Mouse (Mus musculus): ENCODE results near the gene Fbxl5. TPM values are rescaled to one million over a fixed set of nuclear protein-coding genes. Genes with fewer than 3 reads are reported as not detected.
A peak's percentile ranks its signal among the peaks of the same experiment; 100 is the strongest.

Fbxl5 gene
- polyA plus RNA-seq (2015; fragmentation: Nextera tagmentation; extraction: Ambion mirVana): 22.3 and 28.4 TPM in 2 replicates

DNA sequence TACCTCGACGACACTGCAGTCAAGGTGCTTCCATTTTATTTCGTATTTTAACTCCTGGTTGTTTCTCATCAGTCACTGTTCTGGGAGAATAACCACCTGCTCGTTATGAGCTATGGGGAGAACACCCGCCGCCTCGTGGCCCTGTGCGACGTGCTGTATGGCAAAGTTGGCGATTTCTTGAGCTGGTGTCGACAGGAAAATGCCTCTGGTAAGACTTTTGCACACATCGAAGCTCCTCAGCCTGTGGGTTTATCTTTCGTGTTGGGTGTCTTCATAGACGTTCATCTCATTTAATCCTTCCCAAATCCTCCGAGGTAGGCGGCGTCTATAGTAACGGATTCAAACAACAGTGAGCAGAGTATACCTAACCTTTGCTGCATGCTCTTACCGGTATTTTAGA is at the start of gene Fbxl5:
Gene Fbxl5 (minus strand): TSS at position 101 of the 400 bp plus-strand sequence.
- ATAC-seq (ENCODE audit: low read depth): no peak
- no peaks in the 10 kb centered on the region for H3K27me3 ChIP-seq
- H3K4me1 ChIP-seq (replicated peaks): peaks cover 5% of the 10 kb centered on the region; the same call in 1 of the 2 replicates
- H3K9ac ChIP-seq: no peak within 1 kb of the TSS
- no peak within 1 kb of the TSS for H3K27ac ChIP-seq
- no peaks in the 10 kb centered on the region for H3K36me3 ChIP-seq
- DNase-seq: no peak
- H3K9me3 ChIP-seq (replicated peaks): no peaks in the 10 kb centered on the region
- H3K4me2 ChIP-seq: no peak within 1 kb of the TSS
- H3K4me3 ChIP-seq (replicated peaks): no peak within 1 kb of the TSS
- 78% methylated on average over 19 of the region's 19 CpGs for WGBS (ENCODE audit: insufficient replicate concordance)

- WGBS (ENCODE audit: insufficient replicate concordance): 3% methylated on average over 28 of the region's 28 CpGs
- DNase-seq: no peak
- Histone ChIP-seq H3K27ac (peak overlapping the region; percentile 58), H3K36me3 (no peaks in the 10 kb centered on the region), H3K9ac (peak overlapping the region; percentile 52), H3K9me3 (replicated peaks) (no peaks in the 10 kb centered on the region), H3K4me3 (replicated peaks) (peak overlapping the region; percentile 48), H3K4me1 (replicated peaks) (peaks cover 11% of the 10 kb centered on the region), H3K4me2 (peak overlapping the region; percentile 62), H3K27me3 (0 out of 2 replicates have a peak, but pooled peaks cover 4% of the 10 kb centered on the region)
- ATAC-seq (ENCODE audit: low read depth): peak; percentile 66
Observed at GRCm38 (mm10) chr5:43868711-43869600, 47.5 kb upstream of the Fbxl5 start.

DNA sequence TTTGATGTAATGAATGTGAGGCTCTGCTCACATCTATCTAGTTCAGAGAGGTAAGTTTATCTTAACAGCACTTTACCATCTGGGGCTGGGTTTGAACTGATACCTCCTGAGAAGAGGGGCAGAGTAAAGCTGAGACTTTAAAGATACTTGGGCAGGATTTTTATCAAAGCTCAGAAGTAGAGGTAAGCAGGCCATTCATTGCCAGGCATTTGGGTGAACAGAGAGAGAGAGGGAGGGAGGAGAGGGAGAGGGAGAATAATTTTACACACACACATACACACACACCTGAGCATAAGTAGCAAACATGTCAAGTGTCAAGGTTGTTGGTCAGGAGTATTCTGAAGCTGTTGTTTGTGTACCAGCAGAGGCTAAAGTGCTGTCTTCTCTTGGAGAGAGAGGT is 46.8 kb upstream of the Fbxl5 start, which contains the start of gene Cd38:
Gene Cd38 (plus strand): TSS at position 301 of the 400 bp plus-strand sequence.
- H3K9ac ChIP-seq: peak within 1 kb of the TSS; percentile 52
- peak within 1 kb of the TSS; percentile 62 for H3K4me2 ChIP-seq
- ATAC-seq (ENCODE audit: low read depth) (no peak), DNase-seq (no peak)
- 0 out of 2 replicates have a peak, but pooled peaks cover 4% of the 10 kb centered on the region for H3K27me3 ChIP-seq
- peak within 1 kb of the TSS; percentile 58 for H3K27ac ChIP-seq
- H3K4me3 ChIP-seq (replicated peaks): peak within 1 kb of the TSS; percentile 48
- H3K36me3 ChIP-seq: no peaks in the 10 kb centered on the region
- no peaks in the 10 kb centered on the region for H3K9me3 ChIP-seq (replicated peaks)
- H3K4me1 ChIP-seq (replicated peaks): peaks cover 11% of the 10 kb centered on the region

DNA sequence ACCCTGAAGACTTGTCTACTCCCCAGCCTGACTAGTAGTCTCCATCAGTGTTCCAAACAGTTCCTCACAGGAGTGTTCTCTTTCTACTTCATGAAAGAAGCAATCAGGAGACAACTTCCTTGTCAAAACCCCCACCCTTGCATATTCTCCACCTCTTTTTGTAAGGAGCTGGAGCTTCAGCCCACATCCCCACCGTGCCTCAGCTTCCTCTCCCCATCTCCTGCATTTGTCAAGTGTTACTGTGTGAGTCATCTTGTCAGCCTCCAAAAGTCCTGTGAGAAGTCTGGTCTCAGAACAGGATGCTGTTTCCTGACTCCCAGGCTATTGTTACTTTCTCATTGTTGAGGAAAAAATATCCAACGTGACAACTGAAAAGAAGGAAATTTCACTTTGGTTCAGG is 43.9 kb upstream of the Fbxl5 start:
- peaks cover 11% of the 10 kb centered on the region for H3K4me1 ChIP-seq (replicated peaks)
- H3K9me3 ChIP-seq (replicated peaks): no peaks in the 10 kb centered on the region
- DNase-seq (no peak), ATAC-seq (ENCODE audit: low read depth) (no peak)
- H3K4me2 ChIP-seq: no peak overlapping the region
- no peak overlapping the region for H3K27ac ChIP-seq
- no peaks in the 10 kb centered on the region for H3K36me3 ChIP-seq
- whole genome bisulfite sequencing (ENCODE audit: insufficient replicate concordance): 31% methylated on average over 2 of the region's 2 CpGs
- H3K4me3 ChIP-seq (replicated peaks): no peak overlapping the region
- H3K27me3 ChIP-seq: 0 out of 2 replicates have a peak, but pooled peaks cover 4% of the 10 kb centered on the region
- H3K9ac ChIP-seq: no peak overlapping the region

DNA sequence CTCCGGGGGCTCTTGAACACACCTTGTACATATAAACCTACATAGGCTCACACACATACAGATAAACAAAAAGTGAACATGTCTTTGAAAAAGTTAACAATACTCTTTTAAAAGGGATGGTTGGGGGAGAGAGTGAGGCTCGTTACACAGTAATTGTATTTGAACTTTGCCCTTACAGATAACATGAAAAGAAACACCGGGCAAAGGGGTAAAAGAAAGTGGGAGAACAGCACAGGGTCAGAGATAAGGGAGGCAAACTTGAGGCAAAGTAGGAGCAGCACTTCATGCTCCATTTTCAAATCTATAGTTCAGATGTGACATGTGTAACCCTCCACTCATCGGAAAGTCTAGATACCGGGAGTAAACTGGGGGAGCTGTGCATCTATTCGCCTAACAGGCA is 42.2 kb upstream of the Fbxl5 start:
- ATAC-seq (ENCODE audit: low read depth): no peak
- WGBS (ENCODE audit: insufficient replicate concordance): 54% methylated on average over 6 of the region's 6 CpGs
- no peak overlapping the region for H3K27ac ChIP-seq

DNA sequence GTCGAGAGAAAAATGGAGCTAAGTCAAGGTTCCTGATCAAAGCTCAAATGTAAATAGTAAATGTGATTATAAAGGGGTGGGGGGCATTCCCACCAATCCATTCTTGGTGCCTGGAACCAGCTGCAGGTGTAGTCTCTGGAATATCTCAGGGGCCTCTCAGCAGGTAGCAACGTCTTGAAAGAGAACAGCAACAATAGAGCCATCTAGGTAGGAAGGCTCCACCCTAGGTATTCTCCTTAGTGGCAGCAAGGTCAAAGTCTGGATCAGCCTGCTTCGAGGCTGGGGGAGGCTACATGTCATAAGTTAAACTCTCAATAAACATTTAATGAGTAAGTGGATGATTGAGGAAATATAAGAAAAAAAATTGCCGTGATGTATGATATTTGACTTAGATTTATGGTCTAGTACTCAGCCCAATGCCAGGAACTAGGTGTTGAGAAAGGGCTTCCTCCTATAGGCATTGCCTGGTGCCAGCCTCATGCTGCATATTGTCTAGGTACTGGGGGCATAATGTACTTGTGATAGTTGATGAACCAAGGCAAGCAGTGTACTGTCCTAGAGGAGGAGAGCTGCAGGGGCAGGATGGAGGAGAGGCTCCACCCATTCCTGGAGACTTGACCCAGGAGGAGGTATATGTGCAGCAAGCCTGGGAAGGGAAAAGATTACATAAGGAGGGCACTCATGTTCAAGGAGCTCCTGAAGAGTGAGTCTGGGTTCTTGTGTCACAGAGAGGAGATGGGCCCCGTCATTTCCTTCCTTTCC is 39.4 kb upstream of the Fbxl5 start:
- Histone ChIP-seq H3K27me3 (no peaks in the 10 kb centered on the region), H3K4me1 (replicated peaks) (no peaks in the 10 kb centered on the region), H3K9ac (no peak overlapping the region), H3K4me2 (no peak overlapping the region), H3K4me3 (replicated peaks) (no peak overlapping the region), H3K27ac (no peak overlapping the region), H3K9me3 (replicated peaks) (0 out of 2 replicates have a peak, but pooled peaks cover 3% of the 10 kb centered on the region), H3K36me3 (no peaks in the 10 kb centered on the region)
- WGBS (ENCODE audit: insufficient replicate concordance): 53% methylated on average over 5 of the region's 5 CpGs
- no peak for DNase-seq
- ATAC-seq (ENCODE audit: low read depth): no peak

More for the DNA sequence above, 42.2 kb upstream of the Fbxl5 start:
- H3K9ac ChIP-seq: no peak overlapping the region
- no peaks in the 10 kb centered on the region for H3K9me3 ChIP-seq (replicated peaks)
- no peak overlapping the region for H3K4me2 ChIP-seq
- peaks cover 4% of the 10 kb centered on the region for H3K4me1 ChIP-seq (replicated peaks)
- H3K27me3 ChIP-seq: 0 out of 2 replicates have a peak, but pooled peaks cover 2% of the 10 kb centered on the region
- H3K4me3 ChIP-seq (replicated peaks): no peak overlapping the region
- H3K36me3 ChIP-seq: no peaks in the 10 kb centered on the region
- DNase-seq: no peak

DNA sequence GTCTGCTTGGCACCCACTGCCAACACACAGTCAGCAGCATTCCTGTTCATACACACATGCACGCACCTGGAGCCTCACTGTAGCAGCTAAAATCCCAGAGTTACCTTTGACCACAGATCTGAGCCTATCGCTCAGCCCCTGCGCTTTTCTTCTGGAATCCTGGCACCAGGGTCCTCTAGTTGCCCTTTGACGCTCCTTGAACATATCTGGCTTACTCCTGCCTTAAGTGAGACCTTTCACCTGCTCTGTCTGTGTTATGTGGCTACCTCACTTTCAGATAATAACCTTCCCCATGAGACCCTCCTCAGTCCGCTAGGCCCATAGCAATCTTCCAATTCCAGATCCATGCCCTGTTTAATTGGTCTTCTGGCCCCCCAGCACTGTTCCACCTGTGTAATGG is 38.7 kb upstream of the Fbxl5 start:
- H3K4me2 ChIP-seq: no peak overlapping the region
- no peaks in the 10 kb centered on the region for H3K4me1 ChIP-seq (replicated peaks)
- H3K9me3 ChIP-seq (replicated peaks): 0 out of 2 replicates have a peak, but pooled peaks cover 3% of the 10 kb centered on the region
- H3K36me3 ChIP-seq: no peaks in the 10 kb centered on the region
- H3K27ac ChIP-seq: no peak overlapping the region
- H3K4me3 ChIP-seq (replicated peaks): no peak overlapping the region
- no peak for ATAC-seq (ENCODE audit: low read depth)
- DNase-seq: no peak
- no peaks in the 10 kb centered on the region for H3K27me3 ChIP-seq
- no peak overlapping the region for H3K9ac ChIP-seq
- WGBS (ENCODE audit: insufficient replicate concordance): 72% methylated on average over 5 of the region's 5 CpGs

DNA sequence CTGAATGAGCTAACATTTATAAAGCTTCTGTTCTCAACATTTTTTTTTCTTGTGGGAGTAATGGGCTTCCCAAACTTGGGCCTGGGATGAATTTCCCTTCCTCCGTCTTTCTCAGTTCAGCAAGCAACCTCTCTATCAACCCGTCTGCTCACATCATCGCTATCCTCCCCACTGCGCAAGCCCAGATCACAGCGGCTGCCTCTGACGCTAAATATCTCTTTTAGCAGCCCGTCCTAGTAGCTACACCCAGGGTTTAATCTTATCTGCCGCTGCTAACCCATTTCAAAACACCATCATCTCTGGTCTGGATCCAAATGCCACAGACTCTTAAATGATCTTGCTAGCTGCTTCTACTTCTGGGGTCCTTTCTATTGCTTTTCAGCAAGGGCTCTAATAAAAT is 38.2 kb upstream of the Fbxl5 start:
- H3K4me1 ChIP-seq (replicated peaks): no peaks in the 10 kb centered on the region
- no peaks in the 10 kb centered on the region for H3K36me3 ChIP-seq
- DNase-seq (no peak), ATAC-seq (ENCODE audit: low read depth) (no peak)
- H3K27me3 ChIP-seq: no peaks in the 10 kb centered on the region
- H3K9me3 ChIP-seq (replicated peaks): 0 out of 2 replicates have a peak, but pooled peaks cover 3% of the 10 kb centered on the region
- WGBS (ENCODE audit: insufficient replicate concordance): 64% methylated on average over 8 of the region's 8 CpGs
- no peak overlapping the region for H3K9ac ChIP-seq
- no peak overlapping the region for H3K4me2 ChIP-seq
- H3K4me3 ChIP-seq (replicated peaks): no peak overlapping the region
- no peak overlapping the region for H3K27ac ChIP-seq

- Histone ChIP-seq H3K4me2 (no peak overlapping the region), H3K9me3 (replicated peaks) (0 out of 2 replicates have a peak, but pooled peaks cover 3% of the 10 kb centered on the region), H3K27ac (no peak overlapping the region), H3K36me3 (no peaks in the 10 kb centered on the region), H3K4me1 (replicated peaks) (no peaks in the 10 kb centered on the region), H3K9ac (no peak overlapping the region), H3K27me3 (no peaks in the 10 kb centered on the region), H3K4me3 (replicated peaks) (no peak overlapping the region)
- DNase-seq: no peak
- WGBS (ENCODE audit: insufficient replicate concordance): 24% methylated on average over 2 of the region's 2 CpGs
- no peak for ATAC-seq (ENCODE audit: low read depth)
Observed at GRCm38 (mm10) chr5:43855769-43856168, 34.3 kb upstream of the Fbxl5 start.

DNA sequence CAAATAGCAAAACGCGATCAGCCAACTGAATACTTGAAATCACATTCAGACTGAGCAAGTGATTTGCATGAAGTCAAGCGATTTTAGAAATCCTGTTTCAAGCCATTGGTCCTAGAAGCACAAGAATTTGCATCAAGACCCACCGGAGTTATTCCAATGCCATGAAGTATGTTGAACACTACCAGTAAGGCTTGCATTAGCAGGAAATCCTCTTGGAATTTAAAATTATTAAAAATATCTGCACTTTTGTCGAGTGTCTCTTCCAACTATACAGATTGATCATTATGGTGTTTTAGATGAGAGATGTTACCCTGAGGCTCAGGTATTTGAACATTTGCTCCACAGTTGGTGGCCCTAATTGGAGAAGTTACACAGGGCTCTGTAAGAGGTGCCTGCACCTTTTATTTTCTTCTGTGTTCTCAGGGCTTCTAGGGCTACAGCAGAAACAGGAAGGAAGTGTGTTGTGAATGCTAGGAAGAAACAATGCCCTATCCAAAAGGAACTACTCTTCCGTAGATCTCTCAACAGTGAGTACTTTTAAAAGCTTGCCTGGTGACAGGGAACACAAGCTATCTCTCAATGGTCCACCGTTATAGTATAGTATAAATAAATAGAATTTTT is 32.5 kb upstream of the Fbxl5 start:
- Histone ChIP-seq H3K4me1 (replicated peaks) (no peaks in the 10 kb centered on the region), H3K4me3 (replicated peaks) (no peak overlapping the region), H3K9ac (no peak overlapping the region), H3K36me3 (no peaks in the 10 kb centered on the region), H3K9me3 (replicated peaks) (0 out of 2 replicates have a peak, but pooled peaks cover 3% of the 10 kb centered on the region), H3K27ac (no peak overlapping the region), H3K27me3 (no peaks in the 10 kb centered on the region), H3K4me2 (no peak overlapping the region)
- ATAC-seq (ENCODE audit: low read depth) (no peak), DNase-seq (no peak)
- WGBS (ENCODE audit: insufficient replicate concordance): 47% methylated on average over 7 of the region's 7 CpGs
